Mouse (Mus musculus) spleen, postnatal 36 days (tissue): ENCODE measurements around the gene Fgfr2.
"Not testable (repeated sequence)": the region's sequence is repeated elsewhere in the genome, so short reads cannot be mapped to it uniquely, and the experiment has no call there.

ENCODE experiments used
- DNase-seq, 2 experiments: peaks; one replicate each; pipeline ENCODE4 v3.0.0; 2022; ENCODE audit warnings: low spot score in 2 of 2, mixed read lengths in 1 of 2

The Fgfr2 gene

DNA sequence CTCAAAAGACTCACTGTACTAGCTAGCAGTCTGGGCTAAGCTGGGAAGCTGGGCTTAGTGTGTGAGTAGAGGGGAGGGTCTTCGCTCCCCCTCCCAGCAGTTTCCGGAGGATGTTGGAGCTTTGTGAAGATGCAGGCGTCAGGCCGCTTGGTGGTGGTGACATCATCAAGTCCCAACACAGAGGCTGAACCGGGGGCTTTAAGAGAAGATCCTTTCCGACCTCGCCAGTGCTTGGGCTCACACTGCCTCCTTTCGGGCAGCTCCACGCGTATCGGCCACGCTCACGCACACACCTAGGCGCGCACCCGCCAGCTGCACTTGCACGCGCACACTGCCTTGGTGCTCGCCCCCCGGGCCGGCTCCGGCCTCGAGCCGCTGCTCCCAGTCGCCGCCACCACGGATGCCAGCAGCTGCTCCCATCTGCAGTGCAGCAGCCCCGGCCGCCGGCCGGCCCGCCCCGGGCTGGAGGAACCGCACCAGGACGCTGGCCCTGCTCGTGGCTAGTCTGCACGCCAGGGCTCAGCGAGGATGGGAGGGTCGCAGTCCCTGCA, 2430.7 kb downstream of the Fgfr2 start:
- no peak for DNase-seq

GRCm38 (mm10) chr7:130691931-130692330, 2431.2 kb downstream of the Fgfr2 start:
- no peak for DNase-seq

DNA sequence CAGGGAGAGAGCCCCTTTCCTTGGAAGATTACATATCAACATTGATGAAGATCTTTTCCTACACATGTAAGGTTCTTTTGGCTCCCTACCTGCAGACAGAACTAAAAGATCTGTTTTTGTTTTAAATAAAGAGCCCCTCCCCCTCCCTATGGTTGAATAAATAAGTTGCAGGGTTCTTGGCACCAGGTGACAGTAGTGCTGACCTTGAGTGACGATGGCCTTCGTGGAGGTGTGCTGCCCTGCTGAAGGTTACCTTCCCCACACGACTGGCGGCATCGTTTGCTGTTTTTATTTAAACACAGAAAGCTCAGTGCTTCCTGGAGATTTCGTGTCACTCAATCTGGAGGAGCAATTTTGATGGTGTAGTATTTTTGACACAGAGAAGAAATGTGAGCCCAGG, 2432.3 kb downstream of the Fgfr2 start:
- no peak for DNase-seq

GRCm38 (mm10) chr7:130688601-130689000, 2434.5 kb downstream of the Fgfr2 start:
- DNase-seq, result no peak

- DNase-seq, result no peak
These were observed 2441.4 kb downstream of the Fgfr2 start for GRCm38 (mm10) chr7:130681798-130682197.

DNA sequence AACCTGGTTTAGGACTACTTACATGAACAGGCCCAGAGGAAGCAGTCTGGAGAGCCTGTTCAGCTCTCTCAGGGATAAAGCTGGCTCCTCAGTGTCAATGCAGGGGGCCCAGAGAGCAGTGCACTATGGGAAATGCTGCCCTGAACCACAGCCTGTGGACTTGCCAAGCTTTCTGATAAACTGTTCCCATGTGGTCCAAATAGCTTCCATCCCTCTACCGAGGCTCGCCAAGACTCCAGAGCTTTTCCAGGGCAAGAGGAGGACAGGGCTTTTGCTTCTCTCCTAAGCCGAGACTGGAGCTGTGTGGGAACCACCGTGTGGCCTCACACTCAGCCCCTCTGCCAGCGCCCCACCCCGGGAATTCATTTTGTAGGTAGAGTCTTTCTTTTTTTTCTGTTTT, 2444.7 kb downstream of the Fgfr2 start:
- no peak for DNase-seq

- DNase-seq, result no peak
These were observed 2445.4 kb downstream of the Fgfr2 start for GRCm38 (mm10) chr7:130677541-130678274.

GRCm38 (mm10) chr7:130676885-130677540, 2446.1 kb downstream of the Fgfr2 start:
- DNase-seq, result no peak

DNA sequence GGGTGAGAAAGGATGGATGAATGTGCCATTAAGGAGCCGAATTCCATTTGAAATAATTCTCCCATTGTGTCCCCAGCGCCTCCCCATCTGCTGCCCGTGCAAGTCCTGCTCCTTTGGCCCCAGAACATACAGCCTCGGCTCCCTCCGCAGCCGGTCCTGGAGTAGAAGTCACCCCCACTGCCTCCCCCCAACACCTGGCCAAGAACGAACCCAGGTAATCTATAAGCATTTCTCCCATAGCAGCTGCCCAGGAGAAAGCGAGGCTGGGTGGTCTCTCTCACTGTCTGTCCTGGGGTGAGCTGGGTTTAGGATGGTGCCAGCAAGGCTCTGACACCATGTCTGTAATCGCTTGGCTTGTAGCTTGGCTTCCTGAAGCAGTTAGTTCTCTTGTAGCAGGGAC, 2448.6 kb downstream of the Fgfr2 start:
- DNase-seq, result no peak

- DNase-seq, result no peak
These were observed 2449.7 kb downstream of the Fgfr2 start for GRCm38 (mm10) chr7:130673169-130674033.

- DNase-seq, result no peak
These were observed 2451.8 kb downstream of the Fgfr2 start for GRCm38 (mm10) chr7:130671301-130671700.

- no peak for DNase-seq
These were observed 2452.8 kb downstream of the Fgfr2 start for GRCm38 (mm10) chr7:130670358-130670757.

GRCm38 (mm10) chr7:130669370-130669881, 2453.7 kb downstream of the Fgfr2 start:
- DNase-seq, result no peak

DNA sequence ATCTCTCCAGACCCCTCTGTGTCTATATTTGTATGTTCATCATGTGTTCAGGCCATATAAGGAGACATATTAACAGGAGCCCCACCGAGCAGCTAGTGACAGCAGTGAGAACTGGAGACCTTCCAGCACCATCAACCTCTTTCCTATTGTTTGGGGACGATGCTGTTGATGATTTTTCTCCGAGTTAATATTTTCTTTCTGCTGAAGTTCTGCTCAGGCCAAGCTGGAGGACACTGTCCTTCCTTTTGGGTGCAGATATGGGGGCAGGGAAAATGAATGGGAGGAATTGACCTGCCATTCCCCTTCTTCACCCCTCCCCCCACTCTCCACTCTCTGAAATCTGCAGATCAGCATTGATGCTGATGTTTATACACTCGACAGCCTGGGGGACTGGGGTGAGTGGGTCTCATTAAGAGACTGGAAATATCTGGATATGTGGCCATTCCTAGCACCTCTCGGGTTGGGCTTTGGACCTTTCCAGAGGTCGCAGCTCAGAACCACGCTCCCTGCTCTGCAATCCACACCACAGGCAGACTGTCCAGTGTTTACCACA, 2454.3 kb downstream of the Fgfr2 start:
- no peak for DNase-seq

DNA sequence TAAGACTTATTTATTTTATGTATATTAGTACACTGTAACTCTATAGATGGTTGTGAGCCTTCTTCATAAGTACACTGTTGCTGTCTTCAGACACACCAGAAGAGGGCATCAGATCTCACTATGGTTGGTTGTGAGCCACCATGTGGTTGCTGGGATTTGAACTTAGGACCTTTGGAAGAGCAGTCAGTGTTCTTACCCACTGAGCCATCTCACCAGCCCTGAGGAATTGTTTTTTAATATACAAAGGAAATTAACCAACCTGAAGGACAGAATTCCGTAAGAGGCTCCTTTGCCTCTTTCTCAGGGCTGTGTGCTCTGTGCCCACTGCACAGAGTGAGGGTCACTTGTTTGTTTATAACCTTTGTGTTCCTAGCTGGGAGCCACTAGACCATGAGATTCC, 2455.1 kb downstream of the Fgfr2 start:
- not testable (repeated sequence) for DNase-seq

DNA sequence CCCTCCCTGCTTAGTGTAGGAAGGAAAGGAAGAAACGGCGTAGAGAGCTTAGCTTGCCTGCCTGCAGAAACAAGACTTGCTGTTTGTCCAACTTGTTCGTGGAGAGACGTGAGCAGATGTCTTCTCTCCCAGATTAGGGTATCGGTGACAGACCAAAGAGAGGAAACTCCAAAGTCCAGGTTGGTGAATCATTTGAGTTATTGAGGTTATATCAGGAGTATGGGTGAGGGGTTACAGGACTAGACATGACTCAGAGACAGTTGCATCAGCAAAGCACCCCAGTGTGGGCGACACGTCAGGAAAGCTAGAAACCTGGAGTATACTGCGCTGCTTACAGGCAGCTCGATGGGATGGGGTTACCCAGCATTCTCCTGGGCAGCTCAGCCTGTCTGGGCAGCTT, 2457.8 kb downstream of the Fgfr2 start:
- DNase-seq, result no peak

DNA sequence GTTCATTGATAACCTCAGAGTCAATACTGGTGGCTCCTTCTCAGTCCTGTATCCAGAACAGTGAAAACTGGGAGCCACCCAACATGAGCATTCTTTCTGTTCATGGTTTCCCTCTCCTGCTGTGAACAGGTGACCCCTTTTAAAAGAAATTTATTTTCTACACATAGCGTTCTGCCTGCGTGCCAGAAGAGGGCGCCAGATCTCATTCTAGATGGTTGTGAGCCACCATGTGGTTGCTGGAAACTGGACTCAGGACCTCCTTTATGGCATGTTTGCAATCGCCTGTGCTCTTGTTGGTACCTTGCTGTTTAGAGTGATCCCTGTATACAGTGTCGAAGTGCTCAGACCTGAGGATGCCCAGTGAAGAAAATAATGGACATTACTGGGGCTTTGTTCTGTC, 2458.5 kb downstream of the Fgfr2 start:
- no peak for DNase-seq

DNA sequence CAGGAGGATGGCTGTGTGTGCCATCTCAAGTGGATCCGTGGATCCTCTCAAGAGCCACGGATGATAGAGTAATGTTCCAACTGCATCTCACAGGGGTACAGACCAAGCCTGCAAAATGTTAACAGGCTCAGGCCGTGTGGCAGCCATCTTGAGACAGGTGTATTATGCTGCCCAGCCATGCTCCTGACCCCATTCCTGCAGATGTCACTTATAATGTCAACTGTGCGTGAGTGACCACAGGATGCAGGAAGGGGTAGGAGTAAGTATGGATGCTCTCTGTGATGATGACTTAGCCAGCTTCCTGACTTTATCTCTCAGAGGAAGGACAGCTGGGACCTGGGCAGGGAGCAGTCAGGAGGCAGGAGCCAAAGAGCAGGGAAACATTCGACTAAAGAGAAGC, 2459.1 kb downstream of the Fgfr2 start:
- no peak for DNase-seq

DNA sequence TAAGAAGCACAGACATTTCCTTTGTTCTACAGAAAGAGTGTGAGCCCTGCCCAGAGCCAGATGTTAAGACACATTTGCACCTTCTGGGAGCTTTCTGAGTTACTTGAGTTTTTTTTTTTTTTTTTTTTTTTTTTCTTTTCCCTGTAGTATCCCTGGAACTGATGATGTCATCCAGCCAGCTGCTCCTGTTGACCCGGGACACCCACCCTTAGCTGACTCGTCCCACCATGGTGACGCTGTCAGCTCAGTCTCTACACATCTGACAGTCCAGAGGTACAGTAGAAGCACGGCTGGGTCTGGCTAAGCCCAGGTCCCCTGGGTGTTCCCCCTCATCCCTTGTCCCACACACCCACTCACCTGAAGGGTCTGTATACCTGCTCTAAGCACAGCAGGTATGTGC, 2460.3 kb downstream of the Fgfr2 start:
- DNase-seq, result no peak

DNA sequence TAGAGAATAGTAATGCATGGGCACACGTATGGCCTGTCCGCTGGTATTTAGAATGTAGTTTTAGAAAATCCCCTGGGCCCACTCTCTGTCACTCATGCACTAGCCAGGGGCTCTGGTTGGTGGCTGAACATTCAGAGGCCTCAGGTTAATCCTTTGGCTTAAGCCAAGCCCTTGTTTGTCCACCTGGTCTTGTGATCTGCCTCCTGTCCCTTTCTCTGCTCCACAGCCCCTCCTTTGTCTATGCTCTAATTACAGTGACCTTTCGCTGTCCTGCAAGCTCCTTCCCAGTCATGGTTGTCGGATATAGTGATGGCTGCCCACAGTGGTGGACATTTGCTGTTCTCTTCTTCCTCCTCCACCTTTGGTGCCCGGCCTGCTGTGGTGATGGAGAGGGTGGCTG, 2460.9 kb downstream of the Fgfr2 start:
- no peak for DNase-seq

GRCm38 (mm10) chr7:130659129-130659528, 2464.0 kb downstream of the Fgfr2 start:
- DNase-seq, result no peak

DNA sequence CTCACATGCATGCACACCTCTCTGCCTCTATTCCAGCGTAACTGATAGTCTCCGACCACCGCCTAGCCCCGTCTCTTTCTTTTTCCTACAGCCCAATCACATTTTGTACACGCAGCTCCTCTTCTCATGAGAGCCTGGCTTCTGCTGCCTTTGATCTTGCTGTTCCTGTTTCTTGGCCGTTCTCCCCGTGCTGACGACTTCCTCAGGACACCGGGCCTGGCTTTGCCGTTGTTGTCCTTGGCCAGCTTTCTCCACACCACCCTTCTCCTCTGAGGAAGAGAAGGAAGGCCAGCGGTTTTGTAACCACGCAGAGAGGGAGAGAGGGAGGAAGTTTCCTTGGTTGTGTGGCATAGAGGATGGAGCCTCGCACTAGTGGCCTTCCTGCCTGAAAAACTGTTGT, 2465.4 kb downstream of the Fgfr2 start:
- no peak for DNase-seq
